Mouse (Mus musculus) left cerebral cortex, adult 8-10 months (tissue): ENCODE results near the gene Mindy2. TPM values are rescaled to one million over a fixed set of nuclear protein-coding genes. Genes with fewer than 3 reads are reported as not detected.

Experiments
- DNase-seq, 2 experiments: peaks; one replicate each; pipeline ENCODE4 v3.0.0; 2022; ENCODE audit warnings: low spot score in 2 of 2
- total RNA-seq, 4 experiments: library from RNA; stranded (reverse); gene quantifications; 2 replicates each; pipeline ENCODE4 v1.2.4; 2022

Mindy2 gene
- total RNA-seq, 4 experiments from 2014 or later: 37.9 to 41.4 (median 40.1) TPM

DNA sequence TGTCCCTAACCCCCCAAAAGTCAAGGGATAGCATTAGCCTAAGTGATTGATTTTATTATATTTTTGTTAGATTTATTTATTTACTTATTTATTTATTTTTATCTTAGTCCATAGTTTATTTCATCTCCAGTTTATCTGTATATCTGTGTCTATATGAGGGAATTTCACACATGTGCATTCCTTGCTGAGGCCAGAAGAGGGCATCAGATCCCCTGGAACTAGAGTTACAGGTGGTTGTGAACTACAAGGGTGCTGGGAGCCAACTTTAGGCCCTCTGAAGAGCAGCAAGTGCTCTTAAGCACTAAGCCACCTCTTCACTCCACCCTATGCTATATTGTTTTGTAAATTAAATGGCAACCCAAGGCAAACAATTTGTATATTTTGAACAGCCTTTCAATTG lies 11.1 kb upstream of the Mindy2 start:
- no peak for DNase-seq

DNA sequence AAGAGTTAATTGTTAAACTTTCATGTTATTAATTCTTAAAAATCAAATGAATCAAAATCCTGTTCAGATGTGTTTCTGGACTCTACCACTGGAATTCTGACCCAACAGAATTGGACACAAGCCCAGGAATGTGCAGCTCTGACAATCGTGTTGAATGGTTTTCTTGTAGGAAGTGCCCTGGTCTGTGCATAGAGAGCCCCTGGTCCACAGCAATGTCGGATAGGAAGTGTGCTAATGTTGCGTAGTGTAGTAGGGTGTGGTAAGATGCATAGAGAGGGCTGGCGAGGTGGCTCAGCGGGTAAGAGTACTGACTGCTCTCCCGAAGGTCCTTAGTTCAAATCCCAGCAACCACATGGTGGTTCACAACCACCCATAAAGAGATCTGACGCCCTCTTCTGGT lies 9.8 kb upstream of the Mindy2 start:
- no peak for DNase-seq

DNA sequence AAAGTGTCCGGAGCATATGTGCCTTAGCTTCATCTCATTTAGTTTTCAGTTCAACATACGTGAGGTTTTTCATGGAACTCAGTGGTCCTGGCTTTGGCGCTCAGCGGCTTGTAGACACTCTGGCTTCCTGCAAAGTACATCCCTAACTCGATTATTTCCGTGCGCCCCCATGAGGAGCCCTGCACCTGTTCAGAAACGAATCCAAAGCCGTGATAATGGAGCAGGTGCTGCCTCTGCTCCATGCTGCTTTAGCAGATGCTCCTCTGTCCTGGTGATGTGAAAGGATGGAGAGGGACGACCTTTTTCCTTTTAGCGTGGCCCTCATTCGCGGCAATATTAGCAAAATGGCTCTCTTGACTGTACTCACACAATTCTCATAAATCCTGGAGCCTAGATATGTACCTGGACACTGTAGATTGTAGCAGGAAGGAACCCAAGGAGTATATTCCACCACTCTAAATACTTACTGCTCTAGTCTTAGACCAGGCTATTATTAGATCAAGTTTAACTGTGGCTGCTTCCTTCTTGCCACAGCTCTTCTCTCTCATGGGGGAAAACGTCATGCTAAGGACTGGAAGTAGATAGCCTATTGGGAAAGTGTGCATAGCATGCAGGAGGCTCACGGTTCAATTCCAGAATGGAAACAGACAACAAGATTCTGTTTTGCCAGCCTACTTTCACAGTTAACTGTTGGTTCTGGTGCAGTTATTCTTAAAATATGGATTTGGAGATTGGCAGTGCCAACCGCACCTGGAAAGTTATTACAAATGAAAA lies 8.6 kb upstream of the Mindy2 start:
- DNase-seq: no peak

DNA sequence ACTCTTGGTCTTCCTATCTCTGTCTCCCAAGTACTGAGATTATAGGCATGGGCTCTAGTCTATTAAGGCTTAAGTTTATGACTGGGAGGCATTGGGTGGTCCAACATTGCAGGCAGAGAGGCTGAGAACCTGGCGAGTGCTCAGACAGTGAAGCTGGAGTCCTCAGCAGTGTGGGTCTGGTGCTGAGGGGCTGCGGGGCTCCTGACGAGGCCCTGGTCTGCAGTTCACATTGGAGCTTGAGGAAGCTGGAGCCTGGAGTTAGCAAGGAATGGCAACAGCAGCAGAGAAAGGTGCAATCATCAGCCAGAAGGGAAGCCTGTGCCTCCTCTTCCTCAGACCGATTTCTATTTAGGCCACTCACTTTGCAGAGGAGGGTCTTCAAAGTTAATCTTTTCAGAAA lies 7.9 kb upstream of the Mindy2 start:
- DNase-seq: no peak

DNA sequence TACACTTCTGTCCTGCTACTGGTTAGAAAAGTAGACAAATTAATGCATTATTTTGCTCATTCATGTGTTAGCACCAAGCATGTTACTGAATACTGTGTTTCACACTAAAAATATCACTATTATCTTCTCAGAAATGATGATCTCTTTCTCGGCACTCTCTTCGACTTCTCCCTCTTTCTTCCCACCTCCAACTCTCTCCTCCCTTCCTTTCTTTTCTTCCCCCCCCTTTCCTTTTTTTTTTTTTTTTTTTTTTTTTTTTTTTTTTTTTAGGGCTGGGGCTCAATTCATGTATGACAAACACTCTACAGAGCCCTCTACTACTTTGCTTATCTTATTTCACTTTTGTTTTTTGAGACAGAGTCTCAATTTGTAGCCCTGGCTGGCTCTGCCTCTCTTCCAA lies 1.3 kb upstream of the Mindy2 start:
- no peak for DNase-seq

DNA sequence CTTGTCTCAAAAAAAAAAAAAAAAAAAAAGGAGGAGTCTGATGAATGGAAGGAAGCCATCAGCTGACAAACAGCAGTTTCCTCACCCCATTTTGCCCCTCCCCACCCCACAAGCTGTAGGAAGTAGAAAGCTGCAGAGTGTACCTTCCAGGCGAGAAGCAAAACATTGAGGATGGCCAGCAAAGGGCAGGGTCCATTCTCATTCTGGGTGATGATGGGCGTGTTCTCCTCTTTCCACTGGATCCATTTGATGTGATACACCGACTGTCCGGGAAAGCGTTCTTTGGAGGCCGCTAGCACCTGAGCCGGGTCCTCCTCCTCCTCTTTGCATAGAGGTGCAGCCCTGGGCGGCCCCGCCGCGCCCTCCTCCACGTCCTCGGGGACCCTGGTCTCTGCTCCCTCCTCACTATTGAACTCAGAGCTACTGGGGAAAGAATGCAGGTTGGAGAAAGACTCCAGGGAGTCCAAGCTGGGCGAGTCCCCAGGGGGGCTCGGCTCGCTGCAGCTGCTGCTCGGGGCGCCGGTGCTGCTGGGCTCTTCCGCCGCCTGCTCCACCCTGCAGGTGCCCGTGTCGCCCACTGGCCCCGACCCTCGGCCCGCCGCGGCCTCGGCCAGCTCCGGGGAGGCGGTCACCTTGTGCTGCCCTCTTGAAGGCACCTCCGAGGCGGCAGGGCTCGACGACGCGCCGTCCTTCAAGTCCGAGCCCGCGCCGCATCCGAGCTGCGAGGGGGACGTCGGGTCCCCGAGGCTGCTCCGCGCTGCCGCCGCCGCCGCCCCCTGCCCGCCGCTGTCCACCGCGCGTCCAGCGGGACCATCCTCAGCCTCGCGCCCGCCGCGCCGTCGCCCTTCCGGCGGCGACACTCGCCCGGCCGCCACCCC lies 605 bp downstream of the Mindy2 start, which contains the start of gene Gm10642:
Gm10642 (plus strand) TSS at position 122 of the 878 bp plus-strand sequence.
- peak; percentile 47 to 50 for DNase-seq

DNA sequence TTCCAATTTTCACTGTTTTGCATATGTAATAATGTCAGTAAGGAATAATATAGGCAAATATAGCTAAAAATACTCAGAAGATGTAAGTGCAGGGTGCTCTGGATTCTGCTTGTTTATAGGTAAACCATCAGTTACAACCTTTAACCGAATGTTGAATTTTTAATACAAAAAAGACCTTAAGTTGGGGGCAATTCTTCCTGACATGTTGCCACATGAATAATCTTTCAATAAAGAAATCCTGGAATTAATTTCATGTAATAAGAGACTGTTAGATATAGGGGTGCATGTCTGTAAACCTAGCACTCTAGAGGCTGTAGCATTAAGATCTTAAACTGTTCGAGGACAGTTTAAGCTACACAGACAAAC lies 1.2 kb downstream of the Mindy2 start:
- DNase-seq: no peak

DNA sequence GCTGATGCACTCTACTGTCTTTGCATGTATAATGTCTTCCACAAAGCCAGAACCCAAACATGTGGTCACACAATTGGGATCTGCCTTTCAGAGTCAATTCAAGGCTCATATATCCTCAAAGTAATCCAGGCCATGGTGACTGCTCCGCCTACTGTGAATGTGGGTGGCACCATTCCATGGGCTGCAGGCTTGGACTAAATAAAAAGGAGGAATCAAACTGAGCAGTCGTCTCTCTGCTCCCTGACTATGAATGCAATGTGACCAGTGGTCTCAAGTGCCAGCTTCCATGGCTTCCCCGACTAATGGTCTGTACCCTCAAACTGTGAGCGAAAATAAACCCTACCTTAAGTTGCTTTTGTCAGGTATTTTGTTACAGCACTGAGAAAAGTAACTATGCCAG lies 2.5 kb downstream of the Mindy2 start:
- no peak for DNase-seq

DNA sequence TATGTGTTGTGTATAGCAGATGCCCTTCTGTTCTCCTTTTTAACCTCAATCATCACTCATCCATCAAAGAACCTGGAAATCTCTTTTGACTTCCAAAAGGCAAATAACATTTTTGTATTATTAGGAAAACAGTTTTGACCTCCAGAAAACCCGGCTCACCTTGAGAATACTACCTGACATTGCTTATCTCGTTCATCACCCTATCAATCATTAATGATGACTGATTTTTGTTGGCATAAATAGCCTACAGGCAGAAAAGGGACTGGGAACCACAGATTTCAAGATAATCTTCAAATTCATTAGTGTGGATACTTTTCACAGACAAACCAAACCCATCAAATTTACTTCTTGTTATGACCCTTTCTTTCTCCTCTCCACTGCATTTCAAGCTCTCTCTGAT lies 3.1 kb downstream of the Mindy2 start:
- DNase-seq: no peak

DNA sequence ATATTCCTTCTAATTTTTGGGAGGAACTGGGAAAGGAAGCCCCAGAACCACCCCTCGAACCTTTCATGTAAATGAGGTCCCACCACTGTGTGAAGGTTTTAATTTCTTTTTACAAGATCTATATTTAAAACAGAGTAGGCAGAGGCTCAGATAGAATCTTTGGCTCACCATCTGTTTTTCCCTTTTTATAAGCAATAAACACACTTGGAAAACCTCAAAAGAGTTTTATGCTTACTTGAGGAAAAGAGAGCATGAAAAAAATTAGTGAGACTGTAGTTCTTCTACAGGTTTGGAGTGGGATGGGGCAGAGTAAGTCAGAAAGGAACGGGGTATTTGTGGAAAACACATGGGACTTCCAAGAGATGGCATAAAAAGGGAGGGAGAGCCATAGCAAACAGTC lies 4.8 kb downstream of the Mindy2 start:
- DNase-seq: no peak

DNA sequence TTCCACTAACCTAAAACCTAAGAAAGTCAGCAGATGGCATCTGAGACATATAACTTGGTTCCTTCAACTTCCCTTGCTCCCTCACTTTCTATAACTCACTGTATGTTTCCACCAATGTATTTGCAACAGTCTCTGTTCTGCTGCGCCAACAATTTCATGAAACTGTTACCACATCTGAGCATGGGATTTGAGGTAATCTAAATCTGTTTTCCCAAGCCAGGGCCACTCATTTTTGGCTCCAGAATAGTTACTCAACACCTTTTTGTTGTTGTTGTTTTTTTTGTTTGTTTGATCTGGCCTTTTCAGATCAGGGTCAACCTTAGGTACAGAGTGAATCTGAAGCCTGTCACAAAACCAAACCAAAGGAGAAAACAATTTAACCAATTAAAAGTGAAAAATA lies 6.0 kb downstream of the Mindy2 start:
- DNase-seq: no peak

DNA sequence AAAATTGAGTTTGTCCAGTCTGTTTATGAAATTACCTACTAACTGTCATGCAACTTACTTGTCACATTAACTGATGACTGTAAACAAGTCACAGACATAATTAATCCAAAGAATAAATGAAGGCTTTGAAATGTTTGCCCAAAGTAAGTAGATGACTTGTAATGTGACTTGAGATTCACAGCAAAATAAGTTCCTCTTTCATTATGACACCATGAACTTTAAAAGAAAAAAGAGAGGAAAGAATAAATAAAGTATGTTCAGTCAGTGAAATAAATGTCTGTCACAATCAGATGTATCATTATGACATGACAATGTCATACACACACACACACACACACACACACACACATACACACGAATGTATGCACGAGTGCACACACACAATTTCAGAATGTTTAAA lies 6.7 kb downstream of the Mindy2 start:
- no peak for DNase-seq

DNA sequence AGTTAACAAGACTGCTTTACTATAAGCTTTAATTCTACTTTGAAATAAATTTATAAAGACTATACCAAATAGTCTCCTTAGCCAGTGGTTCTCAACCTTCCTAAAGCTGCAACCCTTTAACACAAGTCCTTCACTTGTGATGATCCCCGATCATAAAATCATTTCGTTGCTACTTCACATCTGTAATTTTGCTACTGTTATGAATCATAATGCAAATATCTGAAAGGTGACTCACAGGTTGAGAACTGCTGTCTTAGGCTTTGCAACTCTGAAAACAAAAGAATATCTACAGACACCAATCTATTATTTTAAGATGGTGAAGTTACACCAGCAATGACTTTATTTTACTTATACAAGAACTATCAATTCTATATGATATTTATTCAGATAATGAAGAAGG lies 20.2 kb downstream of the Mindy2 start:
- DNase-seq: no peak

DNA sequence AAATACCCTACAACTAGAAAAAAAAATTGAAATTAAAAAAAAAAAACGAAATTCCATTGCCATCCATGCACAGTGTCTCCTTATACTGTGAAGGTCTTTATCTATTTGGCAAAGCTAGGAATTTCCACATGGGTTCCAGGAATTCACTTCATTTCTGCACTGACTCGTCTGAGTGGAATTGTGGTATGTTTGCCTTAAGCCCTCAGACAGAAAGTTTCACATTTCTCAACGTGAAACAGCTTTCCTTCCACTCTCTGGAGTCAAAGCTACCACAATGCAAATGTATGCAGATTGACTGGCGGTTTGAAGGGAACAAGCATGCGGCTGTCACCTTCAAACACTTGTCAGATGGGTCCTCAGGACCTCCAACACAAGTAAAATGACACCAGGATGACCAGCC lies 25.3 kb downstream of the Mindy2 start:
- DNase-seq: no peak

DNA sequence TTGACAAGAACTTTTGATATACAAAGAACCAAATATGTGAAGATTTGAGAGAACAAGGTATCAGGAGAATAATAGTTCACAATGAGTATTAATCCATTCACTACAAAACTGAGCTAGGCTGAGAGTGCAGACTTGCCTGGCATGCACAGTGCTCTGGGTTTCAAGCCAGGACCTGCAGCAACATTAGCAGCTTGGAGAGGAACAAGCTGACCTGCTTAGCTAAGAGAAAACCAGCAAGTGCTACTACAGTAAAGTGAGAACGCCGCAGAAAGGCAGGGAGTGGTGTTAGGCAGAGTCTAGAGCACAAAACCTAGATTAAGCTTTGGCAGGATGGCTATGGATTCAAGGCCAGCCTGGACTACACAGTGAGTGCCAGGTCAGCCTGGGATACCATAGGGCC lies 27.3 kb downstream of the Mindy2 start:
- DNase-seq: no peak

DNA sequence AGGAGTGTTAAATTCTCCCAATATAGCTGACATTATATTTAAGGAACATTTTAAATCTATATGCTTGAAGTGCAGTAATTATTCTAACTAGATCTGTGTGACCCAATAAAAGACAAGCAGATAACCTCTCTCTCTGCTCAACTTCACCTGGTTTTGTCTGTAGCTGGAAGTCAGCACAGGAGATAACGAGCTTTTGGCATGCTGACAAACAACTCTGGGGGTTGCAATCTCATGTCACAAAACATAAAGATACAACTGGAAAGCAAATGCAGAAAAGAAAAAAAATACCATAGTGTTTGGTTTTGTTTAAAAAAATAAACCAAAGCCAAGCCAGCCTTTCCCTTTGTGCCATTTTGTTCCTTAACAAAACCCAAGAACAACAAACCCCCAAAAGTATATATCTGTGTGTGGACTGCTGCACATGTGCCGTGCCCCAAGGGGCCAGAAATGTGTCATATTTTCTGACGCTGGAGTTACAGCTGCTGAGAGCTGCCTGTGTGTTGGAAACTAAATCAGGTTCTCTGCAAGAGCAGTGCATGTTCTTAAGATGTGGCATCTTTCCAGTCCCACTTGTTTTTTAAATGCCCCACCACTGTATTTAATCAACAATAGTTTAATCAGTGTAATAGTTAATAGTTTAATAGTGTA lies 45.8 kb downstream of the Mindy2 start:
- DNase-seq: no peak

DNA sequence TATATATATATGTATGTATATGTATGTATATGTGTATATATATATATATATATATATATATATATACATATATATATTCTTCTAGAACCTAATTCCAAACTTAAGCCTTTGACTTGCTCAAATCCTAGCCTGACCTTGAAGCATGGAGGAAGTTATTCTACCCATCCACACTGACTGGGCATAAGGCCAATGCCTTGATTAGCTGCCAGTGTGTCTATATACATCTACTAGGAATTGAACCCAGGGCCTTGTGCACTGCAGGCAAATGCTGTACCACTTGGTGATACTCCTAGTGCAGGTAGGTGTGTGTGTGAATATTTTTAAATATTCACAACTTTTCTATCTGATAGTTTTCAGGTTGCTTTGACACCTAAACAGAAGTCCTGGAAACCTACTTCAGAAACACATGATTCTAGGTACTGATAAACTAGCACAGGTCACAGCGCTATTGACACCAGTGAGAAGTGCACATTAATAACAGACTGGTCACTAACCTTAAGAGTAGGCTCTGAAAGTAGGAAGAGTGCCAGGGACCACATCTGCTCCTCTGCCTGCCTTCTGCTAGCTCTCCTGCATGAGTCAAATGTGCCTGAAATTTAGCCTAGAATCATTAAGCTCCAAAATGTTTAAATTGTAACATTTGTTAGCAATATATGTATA lies 54.7 kb downstream of the Mindy2 start:
- no peak for DNase-seq

DNA sequence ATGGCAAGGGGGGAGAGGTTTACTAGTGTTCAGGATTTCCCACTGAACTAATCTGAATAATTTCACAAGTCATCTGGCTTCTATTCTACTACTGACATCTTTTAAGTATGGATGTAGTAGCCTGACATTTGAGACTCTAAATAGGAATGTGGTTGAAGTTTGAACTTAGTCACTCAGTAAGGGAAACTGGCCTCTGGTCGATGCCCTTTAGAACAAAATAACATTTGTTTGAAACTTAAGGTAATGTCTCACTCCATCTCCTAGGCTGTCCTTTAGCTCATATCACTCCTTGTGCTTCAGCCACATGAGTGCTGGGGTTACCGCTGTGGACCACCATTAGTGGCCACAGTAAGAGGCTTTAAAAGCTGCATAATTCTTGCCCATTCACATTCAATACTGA lies 58.7 kb downstream of the Mindy2 start:
- DNase-seq: no peak

DNA sequence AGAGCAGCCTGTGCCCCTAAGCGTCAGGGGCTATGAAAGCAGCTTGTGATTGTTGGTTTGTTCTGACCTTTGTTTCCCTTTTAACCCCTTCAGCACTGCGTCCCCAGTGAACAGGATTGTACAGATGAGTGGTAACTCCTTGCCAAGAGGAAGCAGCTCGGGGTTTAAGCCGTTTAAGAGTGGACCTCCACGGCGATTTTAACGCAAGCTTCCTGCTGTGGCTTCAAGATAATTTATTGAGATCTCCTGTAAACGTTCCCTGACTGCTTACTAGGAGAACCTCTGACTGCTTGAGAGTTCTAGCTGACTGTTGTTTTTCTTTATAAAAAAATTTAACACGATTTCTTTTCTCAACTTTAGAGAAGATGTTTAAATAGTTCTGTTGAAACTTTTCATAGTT lies 65.5 kb downstream of the Mindy2 start:
- DNase-seq: no peak

DNA sequence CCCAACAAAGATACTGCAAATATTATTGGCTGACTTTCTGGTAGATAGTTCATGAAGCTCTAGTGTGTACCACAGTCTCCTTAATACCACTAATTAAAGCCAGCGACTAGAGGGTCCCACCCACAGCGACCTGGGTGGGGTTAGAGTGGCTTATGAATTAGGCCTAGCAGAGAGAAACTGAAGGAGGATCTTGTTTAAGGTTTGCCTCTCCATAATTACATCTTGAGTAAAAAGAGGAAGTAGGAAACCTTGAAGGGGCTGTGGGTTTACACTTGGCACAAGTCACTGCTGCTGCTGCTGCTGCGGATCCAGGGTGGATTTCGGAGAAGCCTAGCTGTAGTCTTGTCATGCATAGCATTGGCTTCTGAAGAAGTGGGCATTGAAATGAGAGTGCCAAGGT lies 66.2 kb downstream of the Mindy2 start:
- DNase-seq: no peak

DNA sequence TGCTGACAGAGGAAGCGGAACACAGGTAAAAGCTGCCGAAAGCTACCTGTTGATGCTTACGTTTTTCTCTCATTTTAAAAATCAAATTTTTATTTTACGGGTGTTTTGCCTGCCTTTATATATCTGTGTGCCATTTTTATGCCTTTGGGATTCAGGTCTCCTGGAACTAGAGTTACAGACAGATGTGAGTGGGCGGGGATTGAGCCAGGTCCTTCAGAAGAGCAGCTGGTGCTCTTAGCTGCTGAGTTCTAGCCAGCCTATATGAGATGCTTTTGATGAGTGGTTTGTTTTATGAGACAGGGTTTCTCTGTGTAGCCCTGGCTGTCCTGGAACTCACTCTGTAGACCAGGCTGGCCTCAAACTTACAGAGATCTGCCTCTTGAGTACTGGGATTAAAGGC lies 69.8 kb downstream of the Mindy2 start:
- DNase-seq: peak in 1 of 2 experiments; percentile 52

DNA sequence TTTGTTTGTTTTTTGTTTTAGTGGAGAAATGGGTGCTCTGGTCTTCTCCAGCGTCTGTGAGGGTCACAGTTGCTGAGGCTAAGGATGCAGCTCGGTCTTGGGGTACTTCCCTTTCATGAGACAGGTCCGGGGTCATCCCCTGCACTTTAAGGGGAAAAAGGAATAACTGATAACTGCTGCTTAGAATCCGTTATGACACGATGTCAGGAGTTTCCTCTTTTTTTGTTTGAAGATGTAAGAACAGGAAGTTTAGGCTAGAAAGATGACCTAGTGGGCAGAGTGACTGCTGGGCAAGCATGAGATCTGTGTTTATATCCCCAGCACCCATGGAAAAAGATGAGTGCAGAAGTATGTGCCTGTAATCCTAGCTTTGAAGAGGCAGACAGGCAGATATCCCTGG lies 71.8 kb downstream of the Mindy2 start:
- no peak for DNase-seq
